Mouse (Mus musculus): ENCODE results near the gene Olfr1412. TPM values are rescaled to one million over a fixed set of nuclear protein-coding genes. Genes with fewer than 3 reads are reported as not detected.

Olfr1412 gene
- polyA plus RNA-seq (2015; fragmentation: Nextera tagmentation; extraction: Ambion mirVana) = not detected in 2 replicates

DNA sequence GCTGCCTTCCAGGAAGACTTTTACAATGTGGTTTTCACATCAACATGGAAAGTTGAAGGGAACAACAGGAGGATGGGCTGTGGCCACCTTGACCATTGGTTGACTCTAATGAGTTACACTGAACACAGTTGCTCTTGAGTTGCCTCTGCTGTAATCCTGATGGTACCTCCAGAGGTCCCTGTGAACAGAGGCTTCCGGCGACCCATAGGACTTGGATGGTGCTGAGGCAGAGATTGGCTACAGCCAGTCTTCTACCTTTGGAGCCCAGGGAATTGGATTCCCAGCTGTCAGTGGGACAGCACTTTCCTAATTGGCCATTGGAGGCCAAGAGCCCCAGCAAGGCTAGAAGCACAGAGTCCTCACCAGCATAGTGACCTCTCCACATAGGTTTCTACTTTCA is at the start of gene Olfr1412:
Olfr1412 (plus strand) TSS at position 301 of the 400 bp plus-strand sequence.
- Histone ChIP-seq H3K9ac (replicated peaks) (no peak within 1 kb of the TSS), H3K4me2 (no peak within 1 kb of the TSS), H3K9me3 (replicated peaks) (no peaks in the 10 kb centered on the region), H3K27me3 (replicated peaks) (no peaks in the 10 kb centered on the region), H3K4me3 (replicated peaks) (no peak within 1 kb of the TSS), H3K36me3 (no peaks in the 10 kb centered on the region), H3K27ac (replicated peaks) (no peak within 1 kb of the TSS), H3K4me1 (no peaks in the 10 kb centered on the region)
- WGBS = 91% methylated on average over 2 of the region's 2 CpGs
- no peak for ATAC-seq (ENCODE audit: low FRiP score)

DNA sequence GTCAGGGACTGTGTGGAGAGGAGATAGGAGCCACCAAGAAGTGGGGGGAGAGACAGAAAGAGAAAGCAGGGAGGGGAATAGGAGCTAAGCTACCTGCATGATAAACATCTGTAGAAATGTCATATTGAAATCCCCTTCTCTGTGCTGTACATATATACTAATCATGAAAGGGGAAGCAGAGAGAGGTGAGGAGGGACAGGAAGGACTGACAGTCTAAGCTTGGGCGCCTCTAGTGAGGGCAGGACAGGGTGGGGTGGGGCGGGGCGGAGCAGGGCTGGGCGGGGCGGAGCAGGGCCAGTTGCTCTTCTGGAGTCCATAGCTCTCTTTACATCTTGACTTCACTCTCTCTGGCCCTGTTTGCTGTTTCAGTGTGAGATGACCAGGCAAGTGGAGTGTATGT is 48.6 kb upstream of the Olfr1412 start:
- ATAC-seq (ENCODE audit: low FRiP score) = no peak
- no peaks in the 10 kb centered on the region for H3K9me3 ChIP-seq (replicated peaks)
- no peak overlapping the region for H3K9ac ChIP-seq (replicated peaks)
- no peaks in the 10 kb centered on the region for H3K27me3 ChIP-seq (replicated peaks)
- H3K27ac ChIP-seq (replicated peaks) = no peak overlapping the region
- 37% methylated on average over 5 of the region's 5 CpGs for WGBS
- no peaks in the 10 kb centered on the region for H3K4me1 ChIP-seq
- no peaks in the 10 kb centered on the region for H3K36me3 ChIP-seq
- no peak overlapping the region for H3K4me3 ChIP-seq (replicated peaks)
- H3K4me2 ChIP-seq = no peak overlapping the region

DNA sequence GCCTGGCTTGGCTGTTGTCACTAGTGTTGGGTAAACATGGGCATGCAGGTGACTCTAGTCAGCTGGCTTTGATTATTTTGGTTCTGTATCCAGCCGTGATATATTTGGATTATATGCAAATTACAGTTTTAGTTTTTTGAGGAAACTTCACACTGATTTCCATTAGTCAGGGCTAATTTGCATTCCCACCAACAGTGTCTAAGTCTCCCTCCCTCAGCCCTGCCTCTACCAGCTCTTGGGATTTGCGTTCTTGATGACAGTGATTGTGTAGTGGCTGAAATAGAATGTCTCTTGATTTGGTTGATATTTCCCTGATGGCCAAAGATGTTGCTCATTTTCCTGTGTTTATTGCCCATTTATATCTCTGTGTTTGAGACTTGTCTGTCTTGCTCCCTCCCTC is 46.5 kb upstream of the Olfr1412 start:
- no peaks in the 10 kb centered on the region for H3K9me3 ChIP-seq (replicated peaks)
- H3K27ac ChIP-seq (replicated peaks) = no peak overlapping the region
- no peaks in the 10 kb centered on the region for H3K36me3 ChIP-seq
- no peak overlapping the region for H3K9ac ChIP-seq (replicated peaks)
- no peaks in the 10 kb centered on the region for H3K4me1 ChIP-seq
- H3K27me3 ChIP-seq (replicated peaks) = no peaks in the 10 kb centered on the region
- H3K4me3 ChIP-seq (replicated peaks) = no peak overlapping the region
- ATAC-seq (ENCODE audit: low FRiP score) = no peak
- H3K4me2 ChIP-seq = no peak overlapping the region
- 51% methylated on average over 2 of the region's 2 CpGs for WGBS

DNA sequence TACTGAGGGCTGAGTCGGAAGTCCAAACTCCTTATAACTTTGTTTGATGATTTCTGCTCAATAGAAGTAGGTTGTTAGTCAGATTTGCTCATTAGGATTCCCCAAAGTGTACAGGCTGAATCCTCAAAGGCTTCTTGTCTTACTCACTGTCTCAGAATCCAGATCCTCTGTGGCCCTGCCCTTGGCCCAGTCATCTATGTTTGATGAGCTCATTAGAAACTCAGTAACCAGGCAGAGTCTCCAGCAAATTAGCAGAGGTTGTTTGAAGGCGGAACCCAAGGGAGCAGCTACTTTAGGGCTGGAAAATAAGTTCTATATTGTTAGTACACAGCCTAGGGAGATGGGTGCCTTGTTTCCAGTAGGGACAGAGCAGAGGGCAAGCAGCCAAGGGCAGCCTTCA is 39.6 kb upstream of the Olfr1412 start:
- no peak overlapping the region for H3K4me2 ChIP-seq
- no peak overlapping the region for H3K27ac ChIP-seq (replicated peaks)
- no peak for ATAC-seq (ENCODE audit: low FRiP score)
- no peak overlapping the region for H3K9ac ChIP-seq (replicated peaks)
- no peaks in the 10 kb centered on the region for H3K4me1 ChIP-seq
- 86% methylated on average over 2 of the region's 2 CpGs for WGBS
- H3K27me3 ChIP-seq (replicated peaks) = no peaks in the 10 kb centered on the region
- H3K9me3 ChIP-seq (replicated peaks) = no peaks in the 10 kb centered on the region
- no peaks in the 10 kb centered on the region for H3K36me3 ChIP-seq
- no peak overlapping the region for H3K4me3 ChIP-seq (replicated peaks)

DNA sequence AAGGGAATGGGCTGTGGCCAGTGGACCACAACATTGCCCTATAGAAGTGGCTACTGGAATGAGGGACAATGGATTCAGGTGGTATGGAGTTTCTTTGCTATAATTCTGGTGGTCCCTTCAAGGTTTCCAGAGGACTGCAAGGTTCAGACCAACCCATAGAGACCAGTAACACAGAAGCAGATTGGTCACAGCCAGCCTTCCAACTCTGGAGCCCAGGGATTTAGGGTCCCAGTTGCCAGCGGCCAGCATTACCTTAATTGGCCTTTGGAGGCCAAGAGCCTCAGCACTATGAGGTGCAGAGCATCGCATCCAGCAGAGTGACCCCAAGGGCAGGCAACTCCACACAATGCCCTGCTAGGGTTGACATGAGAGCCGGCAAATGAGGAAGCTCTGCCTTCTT is 14.6 kb upstream of the Olfr1412 start, which contains the start of gene Olfr1413:
Olfr1413 (plus strand) TSS at position 301 of the 400 bp plus-strand sequence.
- no peak for ATAC-seq (ENCODE audit: low FRiP score)
- 86% methylated on average over 3 of the region's 3 CpGs for WGBS

DNA sequence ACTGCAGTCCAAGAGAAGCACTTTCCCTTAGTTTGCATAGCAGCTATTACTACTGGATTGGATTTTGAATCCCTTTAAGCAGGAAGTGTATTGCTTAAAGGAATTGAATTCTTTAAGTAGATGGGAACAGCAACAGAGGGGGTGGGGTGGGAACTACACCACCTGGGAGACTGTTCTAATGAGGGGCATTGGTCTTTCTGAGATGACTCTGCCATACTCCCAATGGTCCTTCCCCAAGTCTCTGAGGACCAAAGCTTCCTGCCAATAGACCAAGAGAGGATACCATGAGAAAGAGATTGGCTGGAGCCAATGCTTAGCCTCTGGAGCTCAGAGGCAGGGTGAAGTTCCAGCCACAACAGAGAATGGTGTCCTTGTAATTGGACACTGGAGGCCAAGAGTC is 8.5 kb downstream of the Olfr1412 start, which contains the start of gene Olfr1411:
Olfr1411 (plus strand) TSS at position 301 of the 400 bp plus-strand sequence.
- Histone ChIP-seq H3K4me1 (no peaks in the 10 kb centered on the region), H3K4me2 (no peak within 1 kb of the TSS), H3K36me3 (no peaks in the 10 kb centered on the region), H3K27me3 (replicated peaks) (no peaks in the 10 kb centered on the region), H3K27ac (replicated peaks) (no peak within 1 kb of the TSS), H3K9ac (replicated peaks) (no peak within 1 kb of the TSS), H3K4me3 (replicated peaks) (no peak within 1 kb of the TSS), H3K9me3 (replicated peaks) (no peaks in the 10 kb centered on the region)
- no peak for ATAC-seq (ENCODE audit: low FRiP score)

More for the DNA sequence above, 14.6 kb upstream of the Olfr1412 start, which contains the start of gene Olfr1413:
- H3K4me1 ChIP-seq = no peaks in the 10 kb centered on the region
- no peaks in the 10 kb centered on the region for H3K9me3 ChIP-seq (replicated peaks)
- H3K9ac ChIP-seq (replicated peaks) = no peak within 1 kb of the TSS
- H3K4me3 ChIP-seq (replicated peaks) = no peak within 1 kb of the TSS
- H3K27me3 ChIP-seq (replicated peaks) = no peaks in the 10 kb centered on the region
- no peak within 1 kb of the TSS for H3K27ac ChIP-seq (replicated peaks)
- no peak within 1 kb of the TSS for H3K4me2 ChIP-seq
- H3K36me3 ChIP-seq = no peaks in the 10 kb centered on the region

DNA sequence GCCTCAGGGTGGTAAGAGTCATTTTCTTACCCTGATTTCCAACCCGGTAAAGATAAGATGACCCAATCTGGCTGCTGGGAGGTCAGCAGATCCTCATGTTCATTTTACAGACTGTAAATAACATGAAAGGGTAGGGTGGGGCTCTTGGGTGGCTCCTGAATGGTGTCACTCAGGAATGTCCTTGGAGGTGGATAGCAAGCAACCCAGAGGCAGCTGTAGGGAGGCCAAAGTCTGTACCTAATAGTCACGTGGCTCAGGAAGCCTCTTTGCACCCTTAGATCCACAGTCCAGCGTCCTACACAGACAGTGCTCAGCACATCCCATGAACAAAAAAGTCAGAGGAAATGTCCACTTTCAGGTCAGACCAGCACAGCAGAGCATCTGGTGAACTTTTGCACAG is 10.4 kb downstream of the Olfr1412 start:
- Histone ChIP-seq H3K4me3 (replicated peaks) (no peak overlapping the region), H3K27ac (replicated peaks) (no peak overlapping the region)
- WGBS = 94% methylated on average over 3 of the region's 3 CpGs

DNA sequence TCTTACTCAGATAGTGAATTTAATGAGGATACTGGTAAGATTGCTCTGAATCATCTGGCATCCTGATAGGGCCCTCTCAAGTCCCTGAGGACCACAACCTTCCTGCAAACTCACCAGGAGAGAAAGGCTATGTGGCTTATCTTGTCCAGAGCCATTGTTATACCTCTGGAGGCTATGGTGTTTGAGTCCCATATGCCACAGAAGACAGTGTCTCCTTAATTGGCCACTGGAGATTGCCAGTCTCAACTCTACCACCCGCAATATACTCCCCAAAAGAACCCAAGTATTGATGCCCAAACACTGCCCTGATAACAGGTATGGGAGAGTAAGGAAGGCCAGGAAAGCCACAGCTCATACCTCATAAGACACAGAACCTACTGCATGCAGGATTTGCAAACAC is 19.9 kb downstream of the Olfr1412 start, which contains the start of gene Olfr1410:
Olfr1410 (plus strand) TSS at position 301 of the 400 bp plus-strand sequence.
- H3K27me3 ChIP-seq (replicated peaks) = peaks cover 6% of the 10 kb centered on the region; the same call in 1 of the 2 replicates
- WGBS = 95% methylated on average over 1 of the region's 1 CpGs
- no peak within 1 kb of the TSS for H3K27ac ChIP-seq (replicated peaks)
- no peak for ATAC-seq (ENCODE audit: low FRiP score)
- no peak within 1 kb of the TSS for H3K4me2 ChIP-seq
- H3K9me3 ChIP-seq (replicated peaks) = no peaks in the 10 kb centered on the region
- H3K4me1 ChIP-seq = no peaks in the 10 kb centered on the region
- no peaks in the 10 kb centered on the region for H3K36me3 ChIP-seq
- H3K4me3 ChIP-seq (replicated peaks) = no peak within 1 kb of the TSS
- H3K9ac ChIP-seq (replicated peaks) = no peak within 1 kb of the TSS

More for the DNA sequence above, 10.4 kb downstream of the Olfr1412 start:
- Histone ChIP-seq H3K36me3 (no peaks in the 10 kb centered on the region), H3K9ac (replicated peaks) (no peak overlapping the region), H3K27me3 (replicated peaks) (no peaks in the 10 kb centered on the region), H3K4me2 (no peak overlapping the region), H3K9me3 (replicated peaks) (no peaks in the 10 kb centered on the region), H3K4me1 (no peaks in the 10 kb centered on the region)
- no peak for ATAC-seq (ENCODE audit: low FRiP score)

DNA sequence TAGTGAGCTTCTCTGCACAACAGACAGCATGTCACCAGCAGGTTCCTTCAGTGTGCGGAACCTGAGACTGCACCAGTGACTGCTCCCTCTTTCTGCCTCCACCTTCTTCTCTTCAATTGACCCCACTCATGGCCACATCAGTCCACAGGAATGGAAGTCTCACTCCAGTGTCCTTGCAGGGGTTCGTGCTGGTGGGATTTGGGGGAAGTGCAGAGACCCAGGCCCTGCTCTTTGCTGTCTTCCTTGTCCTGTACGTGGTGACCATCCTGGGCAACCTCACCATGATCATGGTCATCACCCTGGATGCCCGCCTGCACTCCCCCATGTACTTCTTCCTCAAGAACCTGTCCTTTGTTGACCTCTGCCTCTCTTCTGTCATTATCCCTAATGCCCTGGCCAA is 22.1 kb downstream of the Olfr1412 start:
- 85% methylated on average over 4 of the region's 4 CpGs for WGBS
- Histone ChIP-seq H3K4me1 (no peaks in the 10 kb centered on the region), H3K27ac (replicated peaks) (no peak overlapping the region), H3K9ac (replicated peaks) (no peak overlapping the region), H3K27me3 (replicated peaks) (peaks cover 8% of the 10 kb centered on the region; the same call in 1 of the 2 replicates), H3K36me3 (no peaks in the 10 kb centered on the region), H3K9me3 (replicated peaks) (no peaks in the 10 kb centered on the region), H3K4me2 (no peak overlapping the region), H3K4me3 (replicated peaks) (no peak overlapping the region)
- no peak for ATAC-seq (ENCODE audit: low FRiP score)

DNA sequence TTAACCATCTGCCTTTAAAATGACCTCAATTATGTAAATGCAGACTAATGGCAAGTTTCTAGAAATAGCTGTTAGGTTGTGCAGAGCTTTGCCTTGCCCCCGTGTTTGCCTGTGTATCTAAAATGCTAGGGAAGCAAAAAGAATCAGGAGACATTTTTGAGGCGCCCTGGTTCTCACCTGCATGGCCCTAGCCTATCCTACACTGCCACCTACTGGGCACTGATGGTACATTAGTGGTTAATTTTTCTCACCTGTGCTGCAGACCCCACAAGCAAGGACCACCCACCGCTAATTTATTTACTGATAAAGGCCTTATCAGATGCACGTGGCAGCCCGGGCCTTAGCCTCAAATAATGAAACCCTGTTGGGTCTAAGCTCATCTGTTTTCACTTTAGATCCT is 25.4 kb downstream of the Olfr1412 start:
- H3K9me3 ChIP-seq (replicated peaks) = no peaks in the 10 kb centered on the region
- H3K36me3 ChIP-seq = no peaks in the 10 kb centered on the region
- 9% methylated on average over 5 of the region's 5 CpGs for WGBS
- no peaks in the 10 kb centered on the region for H3K4me1 ChIP-seq
- H3K4me3 ChIP-seq (replicated peaks) = no peak overlapping the region
- ATAC-seq (ENCODE audit: low FRiP score) = 0 out of 2 replicates have a peak, but pooled peaks have one; percentile 57
- H3K27ac ChIP-seq (replicated peaks) = no peak overlapping the region
- no peak overlapping the region for H3K9ac ChIP-seq (replicated peaks)
- H3K4me2 ChIP-seq = no peak overlapping the region
- peaks cover 8% of the 10 kb centered on the region; the same call in 1 of the 2 replicates for H3K27me3 ChIP-seq (replicated peaks)

DNA sequence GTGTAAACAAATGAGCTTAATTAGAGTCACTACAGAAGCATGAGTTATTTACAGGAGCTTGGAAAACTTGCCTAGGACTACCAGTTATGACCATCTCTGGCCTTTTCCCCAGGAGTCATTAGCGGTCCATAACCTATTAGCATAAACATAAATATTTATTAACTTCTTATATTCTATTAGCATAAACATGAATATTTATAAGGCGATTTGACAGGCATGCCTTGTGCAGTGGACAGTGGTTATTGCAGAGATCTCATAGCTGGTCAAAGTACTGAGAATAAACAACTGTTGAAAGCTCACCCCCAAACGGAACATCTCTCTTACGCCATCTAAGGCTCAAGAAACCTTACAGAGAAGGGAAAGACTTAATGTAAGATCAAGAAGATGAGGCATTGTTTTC is 27.6 kb downstream of the Olfr1412 start:
- Histone ChIP-seq H3K27ac (replicated peaks) (no peak overlapping the region), H3K4me1 (no peaks in the 10 kb centered on the region), H3K4me3 (replicated peaks) (no peak overlapping the region), H3K27me3 (replicated peaks) (peaks cover 8% of the 10 kb centered on the region; the same call in 1 of the 2 replicates), H3K9ac (replicated peaks) (no peak overlapping the region), H3K36me3 (no peaks in the 10 kb centered on the region), H3K9me3 (replicated peaks) (no peaks in the 10 kb centered on the region), H3K4me2 (no peak overlapping the region)
- no peak for ATAC-seq (ENCODE audit: low FRiP score)
- WGBS = 37% methylated on average over 4 of the region's 4 CpGs

DNA sequence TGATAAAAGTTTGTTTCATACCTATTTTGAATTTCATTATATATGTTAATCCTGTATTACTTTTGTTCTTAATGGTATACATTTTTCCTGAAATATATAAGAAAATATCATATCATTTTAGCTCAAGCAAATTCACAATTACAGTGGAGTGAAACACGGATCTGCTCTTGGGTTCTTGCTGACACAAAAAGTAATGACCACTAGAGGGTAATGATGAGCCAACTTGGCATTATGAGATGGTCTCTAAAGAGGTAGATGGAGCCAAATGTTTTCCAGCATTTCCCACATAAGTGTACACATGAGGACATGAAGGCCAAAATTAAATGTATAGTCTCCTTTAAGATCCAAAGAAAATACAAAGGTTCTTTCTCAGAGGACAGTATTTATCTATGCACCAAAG is 28.9 kb downstream of the Olfr1412 start:
- ATAC-seq (ENCODE audit: low FRiP score) = no peak
- no peak overlapping the region for H3K4me3 ChIP-seq (replicated peaks)
- H3K36me3 ChIP-seq = no peaks in the 10 kb centered on the region
- H3K27me3 ChIP-seq (replicated peaks) = peaks cover 5% of the 10 kb centered on the region; the same call in 1 of the 2 replicates
- no peak overlapping the region for H3K9ac ChIP-seq (replicated peaks)
- no peaks in the 10 kb centered on the region for H3K4me1 ChIP-seq
- no peaks in the 10 kb centered on the region for H3K9me3 ChIP-seq (replicated peaks)
- H3K4me2 ChIP-seq = no peak overlapping the region
- H3K27ac ChIP-seq (replicated peaks) = no peak overlapping the region
- 11% methylated on average over 1 of the region's 1 CpGs for WGBS

Measured in neural tube, embryonic 15.5 days (tissue).